Mouse (Mus musculus) limb, embryonic 11.5 days (tissue): Measurements from ENCODE around the gene Olfr1259. TPM values are rescaled to one million over a fixed set of nuclear protein-coding genes. Genes with fewer than 3 reads are reported as not detected.
"Not testable (repeated sequence)": the region's sequence is repeated elsewhere in the genome, so short reads cannot be mapped to it uniquely, and the experiment has no call there.

Experiments
- ATAC-seq: fragments of 200-750 bp; cut with Nextera tagmentation; 2 replicates; pipeline ENCODE4 v1.8.0; 2017; ENCODE audit warnings: low read depth; ENCODE audit not compliant: insufficient number of reproducible peaks, low FRiP score, low TSS enrichment
- DNase-seq: peaks from one replicate; pipeline ENCODE4 v3.0.0-alpha.2; 2015; ENCODE audit warnings: low spot score
- H3K27ac ChIP-seq: fragments of 300-500 bp; sonication (generic); replicated peaks from 2 replicates; pipeline ENCODE4 v1.5.1; 2014; ENCODE audit warnings: low read depth, mild to moderate bottlenecking, low read length
- H3K27me3 ChIP-seq: fragments of 300-500 bp; sonication (generic); 2 replicates; pipeline ENCODE4 v1.6.1; 2014; ENCODE audit warnings: mild to moderate bottlenecking, low read length, mixed read lengths; ENCODE audit not compliant: control insufficient read depth, insufficient read depth
- H3K36me3 ChIP-seq: fragments of 300-500 bp; sonication (generic); 2 replicates; pipeline ENCODE4 v1.6.1; 2014; ENCODE audit warnings: mild to moderate bottlenecking, low read length, moderate library complexity, mixed read lengths; ENCODE audit not compliant: control insufficient read depth, insufficient read depth
- H3K4me1 ChIP-seq: fragments of 300-500 bp; sonication (generic); 2 replicates; pipeline ENCODE4 v1.6.1; 2014; ENCODE audit warnings: low read length, mixed read lengths; ENCODE audit not compliant: control insufficient read depth, insufficient read depth
- H3K4me2 ChIP-seq: fragments of 300-500 bp; sonication (generic); 2 replicates; pipeline ENCODE4 v1.6.1; 2014; ENCODE audit warnings: low read depth, mild to moderate bottlenecking, moderate library complexity; ENCODE audit not compliant: severe bottlenecking
- H3K4me3 ChIP-seq: fragments of 300-500 bp; sonication (generic); 2 replicates; pipeline ENCODE4 v1.5.1; 2014; ENCODE audit warnings: low read depth, low read length
- H3K9ac ChIP-seq: fragments of 300-500 bp; sonication (generic); 2 replicates; pipeline ENCODE4 v1.6.1; 2014; ENCODE audit warnings: mild to moderate bottlenecking, low read length
- H3K9me3 ChIP-seq: fragments of 300-500 bp; sonication (generic); 2 replicates; pipeline ENCODE4 v1.6.1; 2016; ENCODE audit warnings: low read length; ENCODE audit not compliant: control insufficient read depth
- WGBS: fragments of 180-500 bp; shearing (Covaris S2); extraction: QIAGEN DNeasy Blood & Tissue Kit; methylation state at CpG from one replicate; pipeline ENCODE4 v1.1.7; 2014; 5-methylcytosine and 5-hydroxymethylcytosine counted together
- polyA plus RNA-seq: library from polyadenylated mRNA; unstranded; fragments of >200 nt; fragmentation: Nextera tagmentation; extraction: Ambion mirVana; gene quantifications from 2 replicates; pipeline ENCODE4 v1.2.1, GENCODE M21; 2014

Olfr1259 gene
- polyA plus RNA-seq = not detected in 2 replicates

GRCm38 (mm10) chr2:89948564-89948963 is at the start of gene Olfr1259:
Gene Olfr1259, minus strand, starts transcription at chr2:89948664.
- Histone ChIP-seq H3K4me1 (no peaks in the 10 kb centered on the region), H3K36me3 (no peaks in the 10 kb centered on the region), H3K9ac (no peak within 1 kb of the TSS), H3K9me3 (no peaks in the 10 kb centered on the region), H3K4me2 (no peak within 1 kb of the TSS), H3K27ac (no peak within 1 kb of the TSS), H3K4me3 (no peak within 1 kb of the TSS), H3K27me3 (no peaks in the 10 kb centered on the region)
- 87% methylated on average over 5 of the region's 5 CpGs for WGBS
- no peak for DNase-seq
- no peak for ATAC-seq

GRCm38 (mm10) chr2:89990921-89991320 is 42.5 kb upstream of the Olfr1259 start, which contains the start of gene Olfr1261:
Gene Olfr1261, plus strand, starts transcription at chr2:89991221.
- Histone ChIP-seq H3K27ac (no peak within 1 kb of the TSS), H3K36me3 (no peaks in the 10 kb centered on the region), H3K9ac (no peak within 1 kb of the TSS), H3K9me3 (no peaks in the 10 kb centered on the region), H3K4me2 (no peak within 1 kb of the TSS), H3K4me3 (no peak within 1 kb of the TSS), H3K4me1 (no peaks in the 10 kb centered on the region), H3K27me3 (no peaks in the 10 kb centered on the region)
- ATAC-seq (no peak), DNase-seq (no peak)

- no peak overlapping the region for H3K27ac ChIP-seq
- H3K4me2 ChIP-seq = no peak overlapping the region
- H3K9ac ChIP-seq = no peak overlapping the region
- 84% methylated on average over 2 of the region's 2 CpGs for WGBS
- no peak for DNase-seq
- no peaks in the 10 kb centered on the region for H3K9me3 ChIP-seq
- H3K4me1 ChIP-seq = no peaks in the 10 kb centered on the region
- no peak for ATAC-seq
- no peak overlapping the region for H3K4me3 ChIP-seq
- no peaks in the 10 kb centered on the region for H3K36me3 ChIP-seq
- H3K27me3 ChIP-seq = no peaks in the 10 kb centered on the region
Observed at GRCm38 (mm10) chr2:89977709-89978108, 29.2 kb upstream of the Olfr1259 start.

- no peak within 1 kb of the TSS for H3K4me3 ChIP-seq
- no peaks in the 10 kb centered on the region for H3K27me3 ChIP-seq
- WGBS = 72% methylated on average over 2 of the region's 2 CpGs
- ATAC-seq = no peak
- no peaks in the 10 kb centered on the region for H3K9me3 ChIP-seq
- no peak within 1 kb of the TSS for H3K4me2 ChIP-seq
- H3K27ac ChIP-seq = no peak within 1 kb of the TSS
- H3K9ac ChIP-seq = no peak within 1 kb of the TSS
- no peaks in the 10 kb centered on the region for H3K4me1 ChIP-seq
- DNase-seq = no peak
- no peaks in the 10 kb centered on the region for H3K36me3 ChIP-seq
Observed at GRCm38 (mm10) chr2:89974184-89974583, 25.7 kb upstream of the Olfr1259 start, which contains the start of gene Olfr1260. Gene Olfr1260, plus strand, starts transcription at chr2:89974340.

- no peaks in the 10 kb centered on the region for H3K4me1 ChIP-seq
- no peak within 1 kb of the TSS for H3K9ac ChIP-seq
- no peaks in the 10 kb centered on the region for H3K27me3 ChIP-seq
- ATAC-seq (no peak), DNase-seq (no peak)
- no peak within 1 kb of the TSS for H3K27ac ChIP-seq
- no peak within 1 kb of the TSS for H3K4me2 ChIP-seq
- no peaks in the 10 kb centered on the region for H3K36me3 ChIP-seq
- H3K4me3 ChIP-seq = no peak within 1 kb of the TSS
- H3K9me3 ChIP-seq = no peaks in the 10 kb centered on the region
Observed at GRCm38 (mm10) chr2:89927009-89927408, 21.5 kb downstream of the Olfr1259 start, which contains the start of gene Olfr1258. Gene Olfr1258, plus strand, starts transcription at chr2:89927309.

GRCm38 (mm10) chr2:89912616-89913015 is 35.8 kb downstream of the Olfr1259 start:
- not testable (repeated sequence) for H3K9me3 ChIP-seq, DNase-seq, H3K27me3 ChIP-seq, H3K9ac ChIP-seq, H3K4me1 ChIP-seq, H3K36me3 ChIP-seq, H3K4me2 ChIP-seq, H3K4me3 ChIP-seq, H3K27ac ChIP-seq, ATAC-seq
- 90% methylated on average over 9 of the region's 9 CpGs for WGBS

Other genes starting within 250 kb of the Olfr1259 start
- not detected in 2 replicates for gene Olfr1252, start 223.7 kb downstream of the Olfr1259 start, polyA plus RNA-seq
- gene Olfr1253, start 191.6 kb downstream of the Olfr1259 start, polyA plus RNA-seq = not detected in 2 replicates
- not detected in 2 replicates for gene Olfr1254, start 155.0 kb downstream of the Olfr1259 start, polyA plus RNA-seq
- not detected in 2 replicates for gene Olfr1255, start 136.6 kb downstream of the Olfr1259 start, polyA plus RNA-seq
- not detected in 2 replicates for gene Olfr1256, start 107.1 kb downstream of the Olfr1259 start, polyA plus RNA-seq
- gene Olfr48, start 100.5 kb downstream of the Olfr1259 start, polyA plus RNA-seq = not detected in 2 replicates
- not detected in 2 replicates for gene Olfr1257, start 70.2 kb downstream of the Olfr1259 start, polyA plus RNA-seq
- gene Olfr1258, start 21.4 kb downstream of the Olfr1259 start, polyA plus RNA-seq = not detected in 2 replicates
- not detected in 2 replicates for gene Olfr1260, start 25.7 kb upstream of the Olfr1259 start, polyA plus RNA-seq
- not detected in 2 replicates for gene Olfr1261, start 42.6 kb upstream of the Olfr1259 start, polyA plus RNA-seq
- gene Olfr1262, start 51.5 kb upstream of the Olfr1259 start, polyA plus RNA-seq = not detected in 2 replicates
- gene Olfr1263, start 63.5 kb upstream of the Olfr1259 start, polyA plus RNA-seq = not detected in 2 replicates
- not detected in 2 replicates for gene Olfr1264, start 76.9 kb upstream of the Olfr1259 start, polyA plus RNA-seq
- gene Olfr1265, start 86.7 kb upstream of the Olfr1259 start, polyA plus RNA-seq = not detected in 2 replicates
- gene Olfr140, start 114.9 kb upstream of the Olfr1259 start, polyA plus RNA-seq = not detected in 2 replicates
- gene Olfr1269, start 172.7 kb upstream of the Olfr1259 start, polyA plus RNA-seq = not detected in 2 replicates
- not detected in 2 replicates for gene Olfr32, start 193.6 kb upstream of the Olfr1259 start, polyA plus RNA-seq
- gene Olfr1270, start 204.4 kb upstream of the Olfr1259 start, polyA plus RNA-seq = not detected in 2 replicates